Mouse (Mus musculus): ENCODE results near the gene Ppp1r1b.

DNA sequence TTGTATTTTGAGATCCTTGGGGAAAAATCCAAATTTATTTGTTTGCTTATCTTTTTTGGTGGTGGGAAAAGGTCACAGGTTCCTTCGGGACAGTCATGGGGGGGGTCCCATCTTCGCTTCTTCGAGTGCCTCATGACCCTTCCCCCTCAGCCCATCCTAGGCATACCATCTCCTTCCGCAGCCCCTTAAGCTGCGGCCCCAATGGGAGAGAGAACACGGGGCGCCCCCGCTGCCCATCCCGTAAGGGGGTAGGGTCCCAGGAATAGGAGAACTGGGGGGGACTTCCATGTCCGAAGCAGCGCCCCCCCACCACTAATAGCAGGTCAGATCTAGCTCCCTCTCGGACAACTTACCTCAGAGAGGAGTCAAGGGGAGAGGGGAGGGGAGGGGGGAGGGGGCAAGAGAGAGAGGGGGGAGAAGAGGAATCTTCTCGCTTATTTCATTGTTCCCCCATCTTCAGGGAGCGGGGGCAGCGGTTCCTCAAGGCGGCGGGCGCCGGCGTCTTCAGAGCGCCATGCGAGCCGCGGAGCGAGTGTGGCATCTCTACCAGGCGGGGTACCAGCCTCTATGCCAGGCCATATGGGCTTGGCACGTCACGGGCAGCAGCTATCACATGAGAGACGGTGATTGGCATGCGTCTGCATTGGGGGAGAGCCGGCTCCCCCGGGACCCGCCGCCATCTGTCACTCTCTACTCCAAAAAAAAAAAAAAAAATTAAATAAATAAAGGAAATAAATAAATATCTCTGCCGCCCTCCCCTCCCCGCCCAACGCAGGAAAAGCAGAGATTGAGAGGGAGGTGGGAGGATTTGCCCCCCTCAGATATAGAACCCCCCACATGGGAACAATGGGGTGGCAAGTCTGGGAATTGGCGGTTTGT, 18.9 kb upstream of the Ppp1r1b start, which contains the start of gene Neurod2:
- TF ChIP-seq EP300 (IDR thresholded peaks at IDR 0.05; ENCODE audit: low read depth) (no peak), CTCF (IDR thresholded peaks at IDR 0.05; ENCODE audit: low read depth) (no peak)
